Mouse (Mus musculus) gastrocnemius, postnatal 25 days (tissue): ENCODE measurements at regions not wholly inside any gene's neighbourhood (a gene's known extent, or its start where the extent isn't known, plus 50 kb on each side); places are given as distances from the start of the nearest gene placed in this dataset.

Experiments used
- DNase-seq: peaks from one replicate; pipeline ENCODE4 v3.0.0; 2022

- DNase-seq: no peak
Measured at GRCm38 (mm10) chr16:55663946-55664345, 174.8 kb downstream of the Nfkbiz start.

GRCm38 (mm10) chr16:55636667-55637450, 201.8 kb downstream of the Nfkbiz start:
- DNase-seq: no peak

GRCm38 (mm10) chr16:55636224-55636623, 202.5 kb downstream of the Nfkbiz start:
- DNase-seq: no peak

GRCm38 (mm10) chr16:55634691-55635090, 204.0 kb downstream of the Nfkbiz start:
- DNase-seq: no peak

GRCm38 (mm10) chr16:55632220-55632619, 206.5 kb downstream of the Nfkbiz start:
- peak; percentile 15 for DNase-seq

GRCm38 (mm10) chr16:55631637-55632036, 207.1 kb downstream of the Nfkbiz start:
- DNase-seq: no peak

- DNase-seq: no peak
Measured at GRCm38 (mm10) chr16:55631048-55631447, 207.7 kb downstream of the Nfkbiz start.

GRCm38 (mm10) chr16:55627531-55627930, 211.2 kb downstream of the Nfkbiz start:
- no peak for DNase-seq

GRCm38 (mm10) chr16:55623422-55623821, 215.3 kb downstream of the Nfkbiz start:
- DNase-seq: no peak

GRCm38 (mm10) chr16:55619731-55620130, 219.0 kb downstream of the Nfkbiz start:
- no peak for DNase-seq

- DNase-seq: no peak
Measured at GRCm38 (mm10) chr16:55617958-55618357, 220.7 kb downstream of the Nfkbiz start.

GRCm38 (mm10) chr16:55617506-55617905, 221.2 kb downstream of the Nfkbiz start:
- no peak for DNase-seq

GRCm38 (mm10) chr16:55616408-55617120, 222.1 kb downstream of the Nfkbiz start:
- DNase-seq: no peak

- no peak for DNase-seq
Measured at GRCm38 (mm10) chr16:55612873-55613272, 225.8 kb downstream of the Nfkbiz start.

GRCm38 (mm10) chr16:55612001-55612400, 226.7 kb downstream of the Nfkbiz start:
- DNase-seq: no peak

GRCm38 (mm10) chr16:55611172-55611571, 227.5 kb downstream of the Nfkbiz start:
- DNase-seq: no peak

- no peak for DNase-seq
Measured at GRCm38 (mm10) chr16:55608361-55608760, 230.3 kb downstream of the Nfkbiz start.

GRCm38 (mm10) chr16:55606447-55607239, 232.1 kb downstream of the Nfkbiz start:
- no peak for DNase-seq

- no peak for DNase-seq
Measured at GRCm38 (mm10) chr16:55603611-55604010, 235.1 kb downstream of the Nfkbiz start.

GRCm38 (mm10) chr16:55589382-55589956, 249.2 kb downstream of the Nfkbiz start:
- DNase-seq: no peak

- DNase-seq: no peak
Measured at GRCm38 (mm10) chr16:55587138-55587537, 251.6 kb downstream of the Nfkbiz start.

GRCm38 (mm10) chr16:55582906-55583305, 255.8 kb downstream of the Nfkbiz start:
- no peak for DNase-seq
